Mouse (Mus musculus) bone marrow, adult 2 months (tissue): ENCODE results near the gene Lztr1.

Experiments
- CTCF ChIP-seq: fragments of 200-500 bp; IDR thresholded peaks from 2 replicates; pipeline ENCODE4 v1.5.1; 2011; ENCODE audit warnings: low read length, control low read depth; ENCODE audit not compliant: control insufficient read depth, insufficient read depth
- POLR2A ChIP-seq: fragments of 200-500 bp; IDR thresholded peaks from 2 replicates; pipeline ENCODE4 v1.6.1; 2011; ENCODE audit warnings: low read depth, mild to moderate bottlenecking, control low read depth, low read length, borderline replicate concordance; ENCODE audit not compliant: control insufficient read depth

DNA sequence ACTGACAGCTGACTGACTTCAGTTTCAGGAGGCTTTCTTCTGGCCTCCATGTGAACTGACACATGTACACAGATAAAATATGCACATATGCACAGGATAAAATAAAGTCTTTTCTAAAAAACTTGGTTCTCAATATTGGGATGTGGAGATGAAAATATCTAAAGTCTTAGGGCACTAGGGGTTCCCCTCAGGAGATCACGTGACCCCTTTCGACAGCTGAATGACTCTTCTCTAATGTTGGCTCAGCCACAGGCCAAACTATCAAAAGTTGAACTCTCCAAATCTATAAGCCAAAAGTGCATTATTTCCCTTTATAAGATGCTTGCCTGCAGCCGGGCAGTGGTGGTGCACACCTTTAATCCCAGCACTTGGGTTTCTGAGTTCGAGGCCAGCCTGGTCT lies 47.7 kb downstream of the Lztr1 start:
- TF ChIP-seq CTCF (no peak), POLR2A (no peak)
